Mouse (Mus musculus) ovary, postnatal 14 days (tissue): ENCODE results near the gene Themis3.
A peak's percentile ranks its signal among the peaks of the same experiment; 100 is the strongest.

Source experiments
- DNase-seq: peaks from one replicate; pipeline ENCODE4 v3.0.0; 2022; ENCODE audit warnings: low spot score

Themis3 gene

DNA sequence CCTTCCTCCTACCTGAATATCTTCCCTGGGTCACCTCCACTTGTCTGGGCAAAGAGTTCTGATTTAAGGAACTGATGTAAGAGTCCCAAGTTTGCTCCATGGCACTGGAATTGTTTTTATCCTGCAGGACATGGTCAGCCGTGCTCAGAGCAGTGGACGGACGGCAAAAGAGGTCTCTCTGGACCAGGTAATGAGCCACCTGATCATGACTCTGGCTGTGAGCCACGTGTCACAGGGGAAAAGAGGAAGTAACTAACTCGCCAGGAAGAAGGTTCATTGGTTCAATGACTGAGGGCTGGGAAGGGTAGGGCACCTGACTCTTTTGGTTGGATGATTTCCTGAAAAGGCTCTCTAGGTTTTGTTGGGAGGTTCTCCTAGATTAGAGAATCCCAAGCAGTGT, at the start of gene Themis3:
Themis3 (minus strand) TSS at position 187 of the 400 bp plus-strand sequence.
- no peak for DNase-seq

DNA sequence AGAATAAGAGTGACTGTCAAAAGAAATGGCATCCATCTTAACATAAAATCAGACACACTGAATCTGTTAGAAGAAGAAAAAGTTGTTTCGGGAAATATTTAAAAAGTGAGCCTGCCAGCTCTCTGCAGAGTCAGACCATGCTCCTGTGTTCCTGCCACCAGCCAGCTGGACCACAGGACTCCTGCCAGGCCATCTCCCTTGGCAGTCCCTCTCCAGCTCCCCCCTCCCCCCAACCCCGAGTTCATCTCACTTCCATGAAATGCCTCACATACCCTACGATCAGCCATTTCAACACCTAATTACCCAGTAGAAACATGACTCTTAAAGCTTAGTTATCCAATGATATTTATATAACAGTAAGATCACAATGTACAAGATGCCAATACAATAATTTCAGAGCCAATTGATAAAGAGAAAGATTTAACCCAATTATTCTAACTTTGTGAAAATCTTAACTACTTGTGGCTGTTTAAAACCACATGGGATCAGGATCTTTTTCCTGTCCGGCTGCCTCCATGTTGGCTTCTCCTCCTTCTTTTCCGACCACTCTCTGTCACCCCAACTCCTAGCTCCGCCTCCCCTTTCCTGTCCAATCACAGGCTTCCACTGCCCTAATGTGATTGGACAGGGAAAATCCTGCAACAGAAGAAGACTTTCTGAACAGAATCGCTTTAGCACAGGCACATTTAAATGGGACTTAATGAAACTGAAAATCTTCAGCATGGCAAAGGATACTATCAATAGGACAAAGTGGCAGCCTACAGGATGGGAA, 43.7 kb upstream of the Themis3 start:
- DNase-seq = no peak

DNA sequence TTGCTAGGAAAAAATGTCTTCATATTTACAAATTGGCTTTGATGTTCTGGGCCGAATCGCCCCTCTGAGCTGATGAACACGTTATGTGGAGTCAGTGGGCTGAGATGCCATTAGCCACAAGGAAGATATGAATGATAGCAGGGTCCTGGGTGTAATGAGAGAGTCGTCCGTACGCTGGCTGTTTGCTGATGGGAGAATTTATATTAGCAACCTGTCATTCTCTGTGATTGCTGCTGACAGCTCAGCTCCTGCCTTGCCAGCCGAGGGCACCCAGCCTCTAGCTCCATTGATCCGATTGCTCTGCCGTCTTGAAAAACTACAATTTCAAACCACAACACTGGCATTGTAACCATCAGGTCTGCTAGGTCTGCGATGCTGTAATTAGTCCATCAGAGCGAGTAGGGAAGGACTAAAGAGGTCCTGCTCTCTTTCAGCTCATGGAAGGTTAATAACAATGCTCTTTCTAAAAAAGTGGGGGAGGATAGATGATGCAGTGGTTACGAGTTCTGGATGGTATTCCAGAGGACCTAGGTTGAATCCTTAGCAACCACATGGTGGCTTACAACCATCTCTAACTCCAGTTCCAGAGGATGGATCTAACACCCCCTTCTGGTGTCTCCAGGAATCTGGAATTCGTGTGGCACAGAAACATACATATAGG, 25.7 kb upstream of the Themis3 start:
- DNase-seq = no peak

DNA sequence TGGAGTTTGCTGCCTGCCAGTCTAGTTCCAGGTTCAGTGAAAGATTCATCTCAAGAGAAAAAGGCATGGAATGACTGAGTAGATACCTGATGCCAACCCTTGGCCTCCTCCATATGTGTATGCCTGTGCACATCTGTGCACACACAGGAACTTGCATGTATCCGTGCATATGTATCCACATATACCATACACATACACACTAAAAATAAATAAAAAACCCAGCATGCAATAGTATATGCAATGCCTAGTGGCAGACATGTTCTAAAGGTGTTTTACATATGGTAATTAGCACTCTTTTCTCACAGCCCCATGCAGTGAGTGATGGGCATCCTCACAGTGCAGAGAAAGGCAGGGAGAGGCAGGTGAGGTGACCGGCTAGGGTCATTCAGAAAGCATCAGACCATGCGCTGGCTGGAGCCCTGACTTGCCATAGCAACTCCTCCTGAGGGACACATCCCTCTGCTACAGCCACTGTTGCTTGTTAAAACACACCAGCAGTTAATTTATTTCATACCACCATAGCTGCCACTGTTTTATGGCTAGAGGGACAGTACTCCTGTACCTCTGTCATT, 24.9 kb upstream of the Themis3 start:
- no peak for DNase-seq

DNA sequence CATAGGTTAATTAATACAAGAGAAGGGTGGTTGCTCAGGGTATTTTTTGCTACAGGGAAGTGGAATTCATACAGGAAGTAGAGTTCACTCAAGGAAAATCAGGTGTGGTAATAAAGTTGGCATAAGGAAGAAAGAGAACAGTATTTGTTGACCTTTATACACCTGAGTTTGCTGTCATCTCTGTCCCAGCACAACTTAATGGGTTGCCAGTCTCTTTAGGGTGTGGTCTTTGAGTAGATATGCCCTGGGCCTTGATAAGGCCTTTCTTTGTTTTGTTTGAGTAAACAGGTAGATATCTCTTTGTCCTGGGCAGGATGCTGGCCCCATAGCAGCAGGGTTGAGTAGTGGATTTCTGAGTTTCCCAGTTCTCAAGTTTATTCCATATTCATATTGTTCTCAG, 15.6 kb upstream of the Themis3 start:
- DNase-seq = no peak

DNA sequence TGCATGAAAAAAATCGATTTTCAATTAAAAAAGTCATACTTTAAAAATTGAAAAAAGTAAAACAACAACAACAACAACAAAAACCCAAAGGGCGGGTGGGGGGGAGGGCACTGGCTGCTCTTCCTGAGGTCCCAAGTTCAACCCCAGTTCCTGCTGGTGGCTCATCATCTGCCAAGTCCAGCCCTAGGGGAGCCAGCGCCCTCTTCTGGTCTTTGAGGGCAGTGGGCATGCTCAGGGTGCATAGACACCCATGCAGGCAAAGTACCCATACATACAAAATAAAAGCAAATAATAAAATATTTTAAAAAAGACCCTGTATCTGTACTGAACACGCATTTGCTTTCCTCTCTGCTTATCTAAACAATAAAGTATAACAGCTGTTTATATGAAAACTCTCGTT, 10.5 kb upstream of the Themis3 start:
- no peak for DNase-seq

DNA sequence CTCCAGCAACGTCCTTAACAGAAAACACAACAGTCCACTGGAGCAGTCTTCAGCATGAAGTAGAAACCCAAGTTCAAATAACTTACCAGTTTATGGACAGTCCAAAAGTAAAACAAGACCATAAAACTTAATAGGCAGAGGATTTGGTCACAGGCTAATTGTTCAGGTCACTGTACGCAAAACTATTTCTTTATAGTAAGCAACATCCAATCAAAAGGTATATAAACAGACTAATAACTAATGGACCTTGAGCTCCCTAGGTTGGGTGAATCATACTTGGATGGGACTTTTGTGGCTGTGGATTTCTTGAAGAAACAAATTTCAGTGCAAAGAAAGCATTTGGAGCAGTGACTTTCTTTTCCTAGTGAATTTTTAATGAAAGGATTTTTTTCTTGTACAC, 6.8 kb upstream of the Themis3 start:
- no peak for DNase-seq

DNA sequence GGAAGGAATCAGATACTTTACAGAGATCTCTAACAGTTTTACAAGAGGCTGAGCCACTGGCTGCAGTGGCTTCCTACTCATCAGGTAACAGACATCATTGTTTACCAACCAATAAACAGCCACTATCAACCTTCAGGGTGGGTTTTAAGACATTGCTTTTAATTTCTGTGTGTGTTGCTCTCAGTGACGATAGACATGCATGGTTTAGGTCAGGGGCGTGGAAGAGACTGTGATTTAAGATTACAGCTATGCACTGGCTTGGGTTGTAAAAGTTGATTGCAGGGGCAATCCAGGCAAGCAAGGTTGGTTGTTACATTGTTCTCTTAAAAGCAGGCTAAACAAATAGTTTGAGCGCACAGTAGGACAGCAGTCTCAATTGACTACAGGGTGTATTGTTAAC, 1.4 kb upstream of the Themis3 start:
- DNase-seq = no peak

DNA sequence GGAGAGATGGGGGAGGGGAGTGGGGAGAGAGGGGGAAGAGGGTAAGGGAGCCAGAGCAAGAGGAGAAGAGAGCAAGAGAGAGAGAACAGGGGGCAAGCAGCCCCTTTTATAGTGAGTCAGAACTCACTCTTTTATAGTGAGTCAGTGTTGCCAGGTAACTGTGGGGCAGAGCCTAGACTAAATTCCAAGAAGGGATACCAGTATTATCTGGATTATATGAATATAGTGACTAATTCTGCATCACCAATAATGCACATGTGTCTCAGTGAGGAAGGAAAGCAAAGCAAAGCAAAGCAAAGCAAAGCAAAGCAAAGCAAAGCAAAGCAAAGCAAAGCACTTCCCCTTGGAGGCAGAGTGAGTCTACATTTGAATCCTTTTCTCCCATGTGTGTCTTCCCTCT, 835 bp upstream of the Themis3 start:
- no peak for DNase-seq

DNA sequence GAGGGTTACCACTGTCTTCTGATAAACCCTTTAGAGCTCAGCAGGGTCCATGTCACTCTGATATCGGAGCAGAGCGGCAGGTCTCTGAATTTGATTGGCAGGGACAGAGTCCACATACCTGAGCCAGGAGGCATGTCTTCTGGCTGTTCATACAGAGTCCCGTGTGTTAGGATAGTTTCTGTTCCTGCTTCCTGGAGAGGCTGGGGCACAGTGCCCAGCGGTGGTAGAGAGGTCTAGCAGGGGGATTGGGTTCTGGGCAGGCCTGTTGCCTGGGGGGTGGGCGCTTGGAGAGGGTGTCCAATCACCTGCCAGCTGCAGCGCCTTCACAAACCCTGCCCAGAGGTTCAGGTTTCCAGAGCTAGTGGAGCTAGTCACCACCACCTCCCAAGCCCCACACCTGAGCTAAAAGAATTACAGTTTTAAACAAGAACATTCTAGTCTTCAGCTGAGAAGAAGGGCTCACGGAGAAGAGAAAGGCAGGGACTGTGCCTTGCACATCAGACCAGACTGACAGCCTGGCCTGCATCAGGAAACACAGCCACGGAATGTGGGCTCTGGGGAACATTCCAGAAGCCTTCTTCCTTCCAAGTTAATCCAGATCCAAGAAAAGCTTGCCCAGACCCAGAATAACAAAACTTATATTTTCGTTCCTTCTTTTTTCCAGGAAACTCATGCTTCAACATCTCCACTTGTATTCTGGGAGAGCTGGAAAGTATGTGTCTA, 3.9 kb downstream of the Themis3 start:
- no peak for DNase-seq

DNA sequence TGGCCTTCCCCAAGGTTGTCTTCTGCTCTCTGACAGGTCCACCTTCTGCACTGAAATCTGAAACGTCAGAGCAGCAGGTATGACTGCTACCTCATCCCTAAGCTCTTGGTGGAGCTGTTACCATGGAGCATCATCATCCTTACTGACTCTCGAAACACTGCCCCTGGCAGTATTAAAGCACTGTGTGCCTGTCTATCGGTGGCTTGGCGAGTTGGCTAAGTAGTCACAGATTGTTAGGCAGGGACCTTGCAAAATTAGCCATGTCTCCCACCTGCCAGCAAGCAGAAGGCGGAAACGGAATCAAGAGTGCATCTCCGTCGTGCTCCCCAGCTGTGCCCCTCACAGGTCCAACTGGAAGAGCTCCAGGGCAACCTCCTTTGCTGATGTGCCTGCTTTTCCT, 4.6 kb downstream of the Themis3 start:
- DNase-seq = no peak

DNA sequence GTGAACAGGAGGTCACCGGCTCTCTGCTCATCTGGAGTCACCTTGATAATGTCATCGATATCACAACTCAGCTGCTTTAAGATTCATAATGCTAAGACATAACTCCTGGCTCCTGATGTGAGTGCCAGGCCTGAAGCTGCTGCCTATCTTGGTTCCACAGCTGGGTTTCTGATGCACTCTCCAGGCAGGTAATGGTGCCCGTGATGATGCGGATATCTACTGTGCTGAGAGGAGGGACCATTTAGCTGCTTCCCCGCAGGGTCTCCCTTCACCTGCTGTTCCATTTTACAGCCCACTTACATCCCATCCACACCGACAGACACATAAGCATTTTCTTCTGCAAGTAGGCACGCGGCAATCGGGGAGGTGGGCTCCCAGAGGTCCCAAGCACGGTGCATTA, 7.7 kb downstream of the Themis3 start:
- DNase-seq = no peak

DNA sequence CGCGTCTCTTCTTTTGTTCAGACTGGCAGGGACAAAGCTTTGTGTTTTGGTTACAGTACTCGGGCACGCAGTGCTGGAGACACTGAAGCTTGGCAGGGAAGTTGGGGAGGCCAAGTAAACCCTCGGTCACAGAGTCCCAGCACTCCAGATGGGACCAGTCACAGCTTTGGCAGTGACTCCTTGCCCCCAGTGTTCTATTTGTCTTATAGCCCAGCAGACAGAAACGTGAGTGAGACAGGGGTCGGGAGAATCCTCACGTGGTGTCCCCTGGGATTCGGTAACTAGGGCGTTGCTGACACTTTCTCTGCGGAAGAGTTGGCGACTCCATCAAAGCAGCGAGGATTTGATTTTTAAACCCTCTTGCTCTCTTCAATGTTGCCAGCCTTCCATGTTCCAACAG, 8.3 kb downstream of the Themis3 start:
- DNase-seq = no peak

DNA sequence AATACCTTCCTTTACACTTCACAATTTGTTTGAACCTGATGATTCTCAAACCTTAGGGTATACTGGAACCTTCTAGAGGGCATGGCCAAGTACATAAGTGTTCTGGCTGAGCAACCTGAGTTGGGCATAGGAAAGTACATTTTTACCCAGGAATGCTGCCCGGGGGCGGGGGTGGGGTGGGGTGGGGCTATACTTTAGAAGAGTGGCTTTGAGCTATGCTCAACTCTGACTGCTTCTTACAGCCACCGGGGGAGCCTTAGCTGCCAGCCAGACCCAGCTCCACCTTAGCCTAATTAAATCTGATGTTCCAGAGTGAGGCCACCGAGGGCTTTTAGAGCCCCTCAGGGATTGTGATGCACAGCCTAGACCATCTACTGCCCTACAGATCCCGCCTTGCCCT, 13.4 kb downstream of the Themis3 start:
- DNase-seq = no peak

DNA sequence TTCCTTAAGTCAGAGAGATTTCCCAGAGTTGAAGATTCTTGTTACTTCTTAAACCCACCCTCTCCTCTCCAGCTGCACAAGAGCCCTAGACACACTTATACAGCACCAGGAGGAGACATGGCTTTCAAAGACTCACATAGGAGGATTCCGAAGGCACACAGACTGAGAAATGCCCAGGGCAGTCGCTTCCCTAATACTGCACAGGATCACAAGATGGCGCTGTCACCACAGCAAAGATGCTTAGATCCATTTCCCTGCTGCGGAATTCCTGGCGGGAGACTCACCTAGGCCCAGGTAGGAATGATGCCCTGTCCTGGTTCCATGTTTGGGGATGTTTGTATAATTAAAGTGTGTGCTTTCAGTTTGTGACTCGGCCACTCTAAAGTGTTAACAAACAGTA, 16.4 kb downstream of the Themis3 start:
- peak; percentile 44 for DNase-seq

DNA sequence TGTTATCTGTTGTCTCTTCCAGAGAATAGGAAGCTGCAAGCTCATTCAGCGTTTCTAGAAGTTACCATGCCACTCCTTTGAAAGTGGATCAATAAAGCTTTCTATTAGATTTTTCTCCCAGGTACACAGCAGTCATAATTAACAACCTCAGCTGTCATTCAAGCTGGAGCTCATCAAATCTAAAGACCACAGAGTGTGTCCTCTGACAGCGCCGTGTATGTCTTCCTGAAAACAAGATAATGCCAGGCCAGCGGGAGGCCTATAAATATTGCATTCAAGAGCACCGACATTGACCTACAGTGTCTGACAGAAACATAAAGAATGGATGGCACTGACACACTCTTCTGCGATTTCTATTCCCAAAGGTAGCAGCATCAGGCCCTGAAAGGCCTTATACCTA, 16.9 kb downstream of the Themis3 start:
- no peak for DNase-seq

DNA sequence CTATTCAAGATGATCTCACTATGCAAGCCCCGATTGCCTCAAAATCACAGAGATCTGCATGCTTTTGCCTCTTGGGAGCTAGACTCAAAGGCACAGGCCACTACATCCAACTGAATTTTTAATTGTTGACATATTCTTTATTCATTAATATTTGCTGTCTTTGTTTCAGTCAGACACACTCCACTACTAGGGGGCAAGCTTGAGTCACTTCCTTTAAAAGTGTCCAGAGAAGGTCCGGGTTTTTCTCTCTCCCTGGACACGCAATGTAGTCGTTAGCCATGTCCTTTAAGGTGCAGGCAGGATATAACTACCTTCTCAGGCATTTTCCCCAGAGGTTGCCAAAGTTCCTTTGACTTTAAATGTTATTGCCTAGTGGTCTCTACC, 21.8 kb downstream of the Themis3 start:
- peak; percentile 24 for DNase-seq

DNA sequence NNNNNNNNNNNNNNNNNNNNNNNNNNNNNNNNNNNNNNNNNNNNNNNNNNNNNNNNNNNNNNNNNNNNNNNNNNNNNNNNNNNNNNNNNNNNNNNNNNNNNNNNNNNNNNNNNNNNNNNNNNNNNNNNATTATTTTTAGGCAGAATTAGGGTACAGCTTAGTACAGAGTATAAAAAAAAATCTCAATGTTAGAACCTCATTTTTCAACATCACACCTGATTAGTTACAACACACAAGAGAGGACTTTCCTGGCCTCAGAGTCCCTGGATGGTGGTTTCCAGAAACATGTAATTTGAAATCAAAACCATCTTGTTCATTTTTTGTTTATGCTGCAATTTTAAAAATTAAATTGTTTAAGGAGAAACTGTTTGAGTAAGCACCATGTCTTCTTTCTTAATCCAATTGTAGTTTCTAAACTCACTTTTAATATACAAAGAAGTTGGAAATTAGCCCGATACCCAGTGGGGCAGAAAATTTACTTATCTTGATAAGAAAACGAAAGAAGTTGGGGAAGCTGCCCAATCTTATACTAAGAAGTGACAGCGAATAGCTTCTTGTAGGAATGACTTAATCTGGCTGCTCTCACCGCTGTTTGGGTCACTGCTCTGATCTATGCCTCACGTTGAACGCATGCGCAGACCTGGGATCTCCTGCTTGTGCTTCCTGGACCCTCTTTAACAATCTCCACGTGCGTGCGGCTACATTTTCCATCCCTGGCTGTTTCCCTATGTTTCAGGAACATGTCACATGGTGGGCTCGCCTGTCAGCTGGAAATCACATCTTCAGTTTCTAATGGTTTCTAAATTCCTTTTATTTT, 22.4 kb downstream of the Themis3 start:
- no peak for DNase-seq

DNA sequence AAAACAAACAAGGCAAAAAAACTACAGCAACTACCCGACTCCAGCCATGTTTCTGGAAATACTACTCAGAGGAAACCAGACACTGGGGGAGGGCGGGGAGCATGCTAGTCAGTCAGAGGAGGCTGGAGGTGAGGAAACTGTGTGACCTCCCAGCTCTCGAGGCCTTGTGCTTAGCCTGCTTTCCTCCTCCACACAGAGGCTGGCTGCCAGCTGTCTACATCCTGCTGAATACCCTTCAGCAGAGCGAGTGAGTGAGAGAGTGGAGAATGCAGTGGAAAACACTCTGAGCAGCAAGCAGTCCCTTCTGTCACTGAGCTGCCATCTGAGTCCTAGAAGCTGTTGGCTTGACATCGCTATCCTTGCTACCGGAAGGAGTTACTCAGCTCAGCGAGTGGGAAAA, 30.2 kb downstream of the Themis3 start:
- peak; percentile 23 for DNase-seq

DNA sequence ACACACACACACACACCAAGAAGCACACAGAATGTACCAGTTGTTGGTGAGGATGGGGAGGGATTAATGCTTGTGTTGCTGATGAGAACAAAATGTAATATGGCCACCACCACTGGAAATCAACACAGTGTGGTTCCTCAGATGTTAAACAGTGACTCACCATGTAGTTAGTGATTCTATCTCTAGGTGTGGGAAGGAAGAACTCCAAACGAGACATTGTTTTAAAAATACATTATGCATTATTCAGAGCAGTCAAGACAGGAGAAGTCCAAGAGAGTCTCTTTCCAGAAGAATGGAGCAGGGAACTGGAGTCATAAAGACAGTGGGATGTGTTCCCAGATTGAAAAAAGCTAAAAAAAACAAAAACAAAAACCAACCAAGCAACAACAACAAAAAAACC, 30.9 kb downstream of the Themis3 start:
- no peak for DNase-seq

DNA sequence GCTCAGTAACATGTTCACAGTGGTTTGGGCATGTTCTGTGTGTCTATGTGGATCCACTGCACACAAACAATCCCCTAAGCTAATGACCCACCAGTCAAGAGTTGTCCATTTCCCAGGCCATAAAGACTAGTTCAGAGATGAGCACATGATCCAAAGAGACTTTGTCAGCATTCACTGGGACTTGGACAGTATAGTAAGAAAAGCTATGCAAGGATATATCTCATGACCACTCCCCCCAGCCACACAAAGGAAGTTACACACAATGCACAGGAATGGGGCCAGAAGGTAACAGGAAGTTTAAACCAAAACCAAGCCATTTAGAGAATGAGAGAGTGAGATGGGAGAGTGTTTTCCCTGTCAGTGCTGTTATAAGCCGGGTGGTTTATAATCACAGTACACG, 33.0 kb downstream of the Themis3 start:
- DNase-seq = no peak
